Mouse (Mus musculus) liver, postnatal 0 days (tissue): ENCODE data around the gene Gpx4. TPM values are rescaled to one million over a fixed set of nuclear protein-coding genes. Genes with fewer than 3 reads are reported as not detected.

Experiments used
- ATAC-seq: fragments of 200-750 bp; cut with Nextera tagmentation; 2 replicates; pipeline ENCODE4 v1.8.0; 2017; ENCODE audit warnings: mild to moderate bottlenecking, moderate library complexity
- DNase-seq: peaks from one replicate; pipeline ENCODE4 v3.0.0-alpha.2; 2016
- H3K27ac ChIP-seq: fragments of 300-500 bp; sonication (generic); 2 replicates; pipeline ENCODE4 v1.5.1; 2014; ENCODE audit warnings: antibody characterized with exemption, moderate library complexity, mild to moderate bottlenecking, low read depth
- H3K27me3 ChIP-seq: fragments of 300-500 bp; sonication (generic); 2 replicates; pipeline ENCODE4 v1.6.1; 2014; ENCODE audit warnings: low read length, control low read depth, mixed read lengths; ENCODE audit not compliant: insufficient read depth
- H3K36me3 ChIP-seq: fragments of 300-500 bp; sonication (generic); replicated peaks from 2 replicates; pipeline ENCODE4 v1.6.1; 2014; ENCODE audit warnings: mild to moderate bottlenecking, control low read depth, low read length, moderate library complexity, mixed read lengths; ENCODE audit not compliant: insufficient read depth
- H3K4me1 ChIP-seq: fragments of 300-500 bp; sonication (generic); 2 replicates; pipeline ENCODE4 v1.6.1; 2014; ENCODE audit warnings: antibody characterized with exemption, mild to moderate bottlenecking, control low read depth; ENCODE audit not compliant: insufficient read depth
- H3K4me2 ChIP-seq: fragments of 300-500 bp; sonication (generic); 2 replicates; pipeline ENCODE4 v1.6.1; 2014; ENCODE audit warnings: low read depth, mild to moderate bottlenecking, low read length, moderate library complexity, mixed read lengths
- H3K4me3 ChIP-seq: fragments of 300-500 bp; sonication (generic); 2 replicates; pipeline ENCODE4 v1.5.1; 2014; ENCODE audit warnings: low read depth, low read length
- H3K9ac ChIP-seq: fragments of 300-500 bp; sonication (generic); replicated peaks from 2 replicates; pipeline ENCODE4 v1.6.1; 2014; ENCODE audit warnings: mild to moderate bottlenecking, moderate library complexity
- H3K9me3 ChIP-seq: fragments of 300-500 bp; sonication (generic); 2 replicates; pipeline ENCODE4 v1.6.1; 2016; ENCODE audit warnings: mild to moderate bottlenecking, control low read depth, low read length, mixed read lengths
- CTCF ChIP-seq: sonication (generic); IDR thresholded peaks from 2 replicates; pipeline ENCODE4 v1.5.1; 2016; ENCODE audit warnings: antibody characterized with exemption, low read depth
- EP300 ChIP-seq: IDR thresholded peaks from 2 replicates; pipeline ENCODE4 v1.6.1; 2016; ENCODE audit warnings: antibody characterized with exemption, low read depth, mild to moderate bottlenecking
- WGBS: fragments of 180-500 bp; shearing (Covaris S2); extraction: QIAGEN DNeasy Blood & Tissue Kit; methylation state at CpG from one replicate; pipeline ENCODE4 v1.1.7; 2014; ENCODE audit not compliant: insufficient replicate concordance; 5-methylcytosine and 5-hydroxymethylcytosine counted together
- polyA plus RNA-seq: library from polyadenylated mRNA; unstranded; fragments of >200 nt; fragmentation: Nextera tagmentation; extraction: Ambion mirVana; gene quantifications from 2 replicates; pipeline ENCODE4 v1.2.1, GENCODE M21; 2015

The Gpx4 gene
- polyA plus RNA-seq, 1 experiment from 2014 or later: 537 TPM

GRCm38 (mm10) chr10:80025463-80025862 is 21.5 kb upstream of the Gpx4 start:
- Histone ChIP-seq H3K27ac (no peak overlapping the region), H3K4me3 (no peak overlapping the region), H3K9ac (no peak overlapping the region), H3K27me3 (peaks cover under 1% of the 10 kb centered on the region; the same call in 1 of the 2 replicates), H3K4me2 (no peak overlapping the region), H3K4me1 (peaks cover 17% of the 10 kb centered on the region), H3K9me3 (no peaks in the 10 kb centered on the region), H3K36me3 (peaks cover 57% of the 10 kb centered on the region)
- WGBS: 75% methylated on average over 10 of the region's 10 CpGs
- DNase-seq (no peak), ATAC-seq (no peak)
- TF ChIP-seq CTCF (no peak), EP300 (no peak)

GRCm38 (mm10) chr10:80025889-80026288 is 21.1 kb upstream of the Gpx4 start:
- H3K27ac ChIP-seq: no peak overlapping the region
- no peaks in the 10 kb centered on the region for H3K9me3 ChIP-seq
- H3K36me3 ChIP-seq: peaks cover 57% of the 10 kb centered on the region
- H3K4me2 ChIP-seq: no peak overlapping the region
- WGBS: 63% methylated on average over 12 of the region's 12 CpGs
- ATAC-seq: 0 out of 2 replicates have a peak, but pooled peaks have one; percentile 17
- DNase-seq: peak; percentile 67
- no peak overlapping the region for H3K9ac ChIP-seq
- peaks cover 17% of the 10 kb centered on the region for H3K4me1 ChIP-seq
- no peak overlapping the region for H3K4me3 ChIP-seq
- no peaks in the 10 kb centered on the region for H3K27me3 ChIP-seq
- TF ChIP-seq EP300 (no peak), CTCF (no peak)

GRCm38 (mm10) chr10:80027681-80028520 is 19.1 kb upstream of the Gpx4 start:
- WGBS: 70% methylated on average over 20 of the region's 20 CpGs
- ATAC-seq: no peak
- TF ChIP-seq CTCF (no peak), EP300 (no peak)
- no peak overlapping the region for H3K4me2 ChIP-seq
- no peak overlapping the region for H3K27ac ChIP-seq
- DNase-seq: peak; percentile 55
- peaks cover 53% of the 10 kb centered on the region for H3K36me3 ChIP-seq
- no peak overlapping the region for H3K9ac ChIP-seq
- no peak overlapping the region for H3K4me3 ChIP-seq
- H3K9me3 ChIP-seq: no peaks in the 10 kb centered on the region
- no peaks in the 10 kb centered on the region for H3K27me3 ChIP-seq
- H3K4me1 ChIP-seq: peaks cover 27% of the 10 kb centered on the region

- peaks cover 53% of the 10 kb centered on the region for H3K36me3 ChIP-seq
- peaks cover 32% of the 10 kb centered on the region for H3K4me1 ChIP-seq
Observed at GRCm38 (mm10) chr10:80028521-80028846, 18.5 kb upstream of the Gpx4 start.

GRCm38 (mm10) chr10:80030191-80030590 is 16.8 kb upstream of the Gpx4 start:
- TF ChIP-seq CTCF (no peak), EP300 (no peak)
- DNase-seq: no peak
- peaks cover 26% of the 10 kb centered on the region for H3K4me1 ChIP-seq
- H3K9me3 ChIP-seq: no peaks in the 10 kb centered on the region
- 78% methylated on average over 9 of the region's 9 CpGs for whole genome bisulfite sequencing
- no peak overlapping the region for H3K27ac ChIP-seq
- peaks cover 54% of the 10 kb centered on the region for H3K36me3 ChIP-seq
- H3K4me2 ChIP-seq: no peak overlapping the region
- no peak overlapping the region for H3K4me3 ChIP-seq
- no peak overlapping the region for H3K9ac ChIP-seq
- ATAC-seq: no peak
- no peaks in the 10 kb centered on the region for H3K27me3 ChIP-seq

More at GRCm38 (mm10) chr10:80028521-80028846, 18.5 kb upstream of the Gpx4 start:
- H3K9me3 ChIP-seq: no peaks in the 10 kb centered on the region
- H3K4me3 ChIP-seq: no peak overlapping the region
- TF ChIP-seq EP300 (no peak), CTCF (no peak)
- ATAC-seq (no peak), DNase-seq (no peak)
- H3K4me2 ChIP-seq: no peak overlapping the region
- H3K9ac ChIP-seq: no peak overlapping the region
- H3K27ac ChIP-seq: no peak overlapping the region
- no peaks in the 10 kb centered on the region for H3K27me3 ChIP-seq
- WGBS: 91% methylated on average over 13 of the region's 13 CpGs

GRCm38 (mm10) chr10:80030736-80031135 is 16.2 kb upstream of the Gpx4 start:
- 88% methylated on average over 17 of the region's 17 CpGs for WGBS
- H3K9ac ChIP-seq: no peak overlapping the region
- no peaks in the 10 kb centered on the region for H3K27me3 ChIP-seq
- H3K4me1 ChIP-seq: peaks cover 26% of the 10 kb centered on the region
- H3K36me3 ChIP-seq: peaks cover 57% of the 10 kb centered on the region
- H3K9me3 ChIP-seq: no peaks in the 10 kb centered on the region
- ATAC-seq (no peak), DNase-seq (no peak)
- TF ChIP-seq EP300 (no peak), CTCF (no peak)
- no peak overlapping the region for H3K27ac ChIP-seq
- H3K4me2 ChIP-seq: no peak overlapping the region
- no peak overlapping the region for H3K4me3 ChIP-seq
